Mouse (Mus musculus) activated CD4-positive, CD25-positive, alpha-beta regulatory T cell (primary cell): Measurements from ENCODE around the gene Mup4. TPM values are rescaled to one million over a fixed set of nuclear protein-coding genes. Genes with fewer than 3 reads are reported as not detected.

Experiments used
- polyA plus RNA-seq, 2 experiments: library from polyadenylated mRNA; unstranded; fragments of 100-300 nt; shearing (Covaris generic); gene quantifications; one replicate each; pipeline ENCODE4 v1.2.1; 2017

Mup4 gene
- polyA plus RNA-seq = not detected

GRCm38 (mm10) chr4:59960610-59961009, at the start of gene Mup4:
Gene Mup4, minus strand, starts transcription at chr4:59960710.

GRCm38 (mm10) chr4:59963405-59964344, 3.2 kb upstream of the Mup4 start, which contains the start of gene Mup6:
Gene Mup6, plus strand, starts transcription at chr4:59964294.

GRCm38 (mm10) chr4:59914608-59915403, 45.7 kb downstream of the Mup4 start, which contains the start of gene Slc46a2:
Gene Slc46a2, minus strand, starts transcription at chr4:59915056.

Other genes with a start within 250 kb of the Mup4 start
- gene Inip, start 159.1 kb downstream of the Mup4 start, polyA plus RNA-seq = 10 to 100 TPM; 55.0 to 72.4 TPM
- 1 to 10 TPM; 4.9 to 8.3 TPM for gene Snx30, start 154.9 kb downstream of the Mup4 start, polyA plus RNA-seq
- gene Slc46a2, start 45.7 kb downstream of the Mup4 start, polyA plus RNA-seq = not detected
- gene Mup6, start 3.6 kb upstream of the Mup4 start, polyA plus RNA-seq = not detected
- gene Mup7, start 109.8 kb upstream of the Mup4 start, polyA plus RNA-seq = not detected
- gene Mup2, start 193.6 kb upstream of the Mup4 start, polyA plus RNA-seq = not detected